Mouse (Mus musculus) kidney, postnatal 0 days (tissue): ENCODE measurements around the gene Rassf8. TPM values are rescaled to one million over a fixed set of nuclear protein-coding genes. Genes with fewer than 3 reads are reported as not detected.

Experiments
- ATAC-seq: fragments of 200-750 bp; cut with Nextera tagmentation; replicated peaks from 2 replicates; pipeline ENCODE4 v1.8.0; 2017; ENCODE audit warnings: low read depth, moderate number of reproducible peaks, moderate TSS enrichment, moderate library complexity; ENCODE audit not compliant: low FRiP score
- DNase-seq: peaks from one replicate; pipeline ENCODE4 v3.0.0-alpha.2; 2016; ENCODE audit warnings: low spot score
- H3K27ac ChIP-seq: fragments of 300-500 bp; sonication (generic); 2 replicates; pipeline ENCODE4 v1.5.1; 2014; ENCODE audit warnings: mild to moderate bottlenecking
- H3K27me3 ChIP-seq: fragments of 300-500 bp; sonication (generic); 2 replicates; pipeline ENCODE4 v1.6.1; 2014; ENCODE audit warnings: low read length, mixed read lengths; ENCODE audit not compliant: insufficient read depth
- H3K36me3 ChIP-seq: fragments of 300-500 bp; sonication (generic); 2 replicates; pipeline ENCODE4 v1.6.1; 2014; ENCODE audit warnings: low read length, mixed read lengths; ENCODE audit not compliant: insufficient read depth
- H3K4me1 ChIP-seq: fragments of 300-500 bp; sonication (generic); replicated peaks from 2 replicates; pipeline ENCODE4 v1.6.1; 2014; ENCODE audit warnings: antibody characterized with exemption, low read length, mixed read lengths; ENCODE audit not compliant: insufficient read depth
- H3K4me2 ChIP-seq: fragments of 300-500 bp; sonication (generic); 2 replicates; pipeline ENCODE4 v1.6.1; 2014; ENCODE audit warnings: mild to moderate bottlenecking, low read length, moderate library complexity, mixed read lengths
- H3K4me3 ChIP-seq: fragments of 300-500 bp; sonication (generic); replicated peaks from 2 replicates; pipeline ENCODE4 v1.5.1; 2014; ENCODE audit warnings: low read depth, low read length
- H3K9ac ChIP-seq: fragments of 300-500 bp; sonication (generic); 2 replicates; pipeline ENCODE4 v1.6.1; 2014; ENCODE audit warnings: low read depth, low read length
- H3K9me3 ChIP-seq: fragments of 300-500 bp; sonication (generic); replicated peaks from 2 replicates; pipeline ENCODE4 v1.6.1; 2016; ENCODE audit warnings: low read length, inconsistent platforms, mixed read lengths
- CTCF ChIP-seq: IDR thresholded peaks from 2 replicates; pipeline ENCODE4 v1.5.1; 2016; ENCODE audit warnings: antibody characterized with exemption, low read depth, mild to moderate bottlenecking, moderate library complexity
- WGBS: fragments of 180-500 bp; shearing (Covaris S2); extraction: QIAGEN DNeasy Blood & Tissue Kit; methylation state at CpG from one replicate; pipeline ENCODE4 v1.1.7; 2014; 5-methylcytosine and 5-hydroxymethylcytosine counted together
- polyA plus RNA-seq: library from polyadenylated mRNA; unstranded; fragments of >200 nt; fragmentation: Nextera tagmentation; extraction: Ambion mirVana; gene quantifications from 2 replicates; pipeline ENCODE4 v1.2.1, GENCODE M21; 2015

Gene Rassf8
- polyA plus RNA-seq, 1 experiment from 2014 or later: 10.3 TPM

DNA sequence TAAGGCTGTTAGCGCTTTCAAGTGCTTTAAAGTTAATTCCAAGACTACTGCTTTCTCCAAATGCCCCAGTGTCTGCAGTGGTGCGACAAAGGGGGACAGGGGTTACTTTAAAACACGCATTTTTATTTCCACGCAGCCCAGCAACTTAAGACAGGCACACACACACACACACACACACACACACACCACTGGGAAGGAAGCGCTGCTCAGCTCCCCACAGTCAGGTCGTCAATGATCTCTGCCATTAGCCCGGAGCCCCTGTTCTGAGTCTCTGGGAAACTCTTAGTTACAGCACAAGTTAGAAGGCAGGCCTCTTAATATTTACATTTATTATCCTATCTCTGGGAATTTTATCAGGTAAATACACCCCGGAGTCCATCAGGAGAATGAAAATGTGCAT, 117.6 kb downstream of the Rassf8 start:
- peaks cover 9% of the 10 kb centered on the region for H3K27me3 ChIP-seq
- TF ChIP-seq CTCF: no peak
- DNase-seq (no peak), ATAC-seq (no peak)
- no peak overlapping the region; the same call in 1 of the 2 replicates for H3K9ac ChIP-seq
- H3K4me1 ChIP-seq: peaks cover 23% of the 10 kb centered on the region
- H3K9me3 ChIP-seq: no peaks in the 10 kb centered on the region
- no peak overlapping the region for H3K27ac ChIP-seq
- no peaks in the 10 kb centered on the region for H3K36me3 ChIP-seq
- peak overlapping the region; percentile 95 for H3K4me2 ChIP-seq
- H3K4me3 ChIP-seq: peak overlapping the region; percentile 49
- 2% methylated on average over 8 of the region's 8 CpGs for WGBS

DNA sequence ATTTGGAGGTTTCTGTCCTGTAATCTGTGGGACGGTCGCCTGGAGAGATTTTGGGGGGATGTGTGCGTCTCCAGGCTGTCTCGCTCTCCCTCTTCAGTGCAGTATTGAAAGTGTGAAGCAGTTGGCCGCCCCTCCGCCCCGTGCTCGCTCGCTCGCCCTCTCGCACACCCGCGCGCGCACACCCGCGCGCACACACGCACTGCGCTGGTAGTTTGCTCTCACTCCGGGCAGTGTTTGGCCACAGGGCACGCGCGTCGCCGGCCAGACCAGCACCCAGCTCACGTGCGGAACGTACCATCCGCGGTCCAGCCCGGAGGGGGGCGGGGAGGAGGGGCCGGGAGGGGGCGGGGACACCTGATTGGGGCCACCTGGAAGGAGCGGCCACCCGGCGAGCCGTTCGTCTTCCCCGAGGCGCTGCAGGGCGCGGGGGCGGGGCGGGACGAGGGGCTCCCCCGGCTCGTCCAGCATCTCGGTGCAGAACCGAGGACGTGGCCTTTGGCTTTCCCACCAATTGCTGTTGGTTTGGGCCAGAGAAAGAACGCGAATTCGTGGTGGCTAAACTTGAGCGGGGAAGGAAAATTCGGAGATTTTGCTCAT, 118.8 kb downstream of the Rassf8 start, which contains the start of gene Bhlhe41:
Gene Bhlhe41 (minus strand): TSS at position 270 of the 597 bp plus-strand sequence.
- WGBS: under 1% methylated on average over 48 of the region's 57 CpGs
- H3K36me3 ChIP-seq: no peaks in the 10 kb centered on the region
- peaks cover 9% of the 10 kb centered on the region for H3K27me3 ChIP-seq
- ATAC-seq (peak; percentile 62), DNase-seq (peak; percentile 49)
- peak within 1 kb of the TSS; percentile 49 for H3K4me3 ChIP-seq
- TF ChIP-seq CTCF: no peak
- peaks cover 23% of the 10 kb centered on the region for H3K4me1 ChIP-seq
- H3K9ac ChIP-seq: peak within 1 kb of the TSS; percentile 49; the same call in 1 of the 2 replicates
- no peaks in the 10 kb centered on the region for H3K9me3 ChIP-seq
- H3K27ac ChIP-seq: peak within 1 kb of the TSS; percentile 36; the same call in 1 of the 2 replicates
- peak within 1 kb of the TSS; percentile 98 for H3K4me2 ChIP-seq

DNA sequence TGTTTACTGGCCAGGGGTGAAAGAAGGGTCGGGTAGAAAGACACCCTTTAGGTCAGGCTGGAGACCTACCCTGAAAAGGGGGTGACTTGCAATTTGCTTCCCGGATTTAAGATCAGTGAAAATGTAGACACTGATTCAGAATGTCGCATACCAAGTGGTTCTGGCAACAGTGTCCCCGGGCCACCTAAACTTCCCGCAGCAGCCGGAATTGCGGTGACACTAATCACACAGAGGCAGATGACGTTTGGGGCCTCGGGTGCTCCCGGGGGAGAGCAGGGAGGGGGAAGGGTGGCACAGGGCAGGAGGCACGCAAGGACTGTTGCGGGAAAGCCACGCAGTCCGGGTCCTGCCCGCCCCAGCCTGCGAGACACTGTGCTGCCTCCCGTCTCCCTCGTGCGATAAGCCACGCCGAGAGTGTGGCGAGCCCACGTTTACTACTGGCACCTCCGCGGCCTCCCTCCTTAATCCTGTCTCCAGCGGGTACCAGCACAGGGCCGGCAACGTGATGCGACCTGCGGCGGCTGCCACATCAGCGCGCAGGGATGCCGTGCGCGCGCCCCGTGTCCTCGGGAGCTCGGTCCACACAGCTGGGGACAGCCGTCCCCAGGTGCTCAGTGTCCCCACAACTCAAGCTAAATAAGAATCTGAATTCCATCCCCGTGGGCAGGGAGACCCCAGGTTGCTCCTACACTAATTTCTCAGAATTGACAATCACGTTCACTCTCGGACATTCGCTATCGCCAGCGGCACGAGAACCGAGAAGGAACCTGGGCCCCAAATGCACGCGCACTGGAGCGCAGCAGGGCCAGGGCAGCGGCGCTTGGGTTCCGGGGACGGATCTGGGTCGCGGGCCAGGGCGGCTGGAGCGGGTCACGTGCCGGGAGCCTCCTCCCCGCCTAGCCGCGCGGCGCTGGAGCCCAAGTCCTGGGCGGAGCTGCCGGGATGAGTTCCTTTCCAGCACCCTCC, 119.6 kb downstream of the Rassf8 start:
- Histone ChIP-seq H3K36me3 (no peaks in the 10 kb centered on the region), H3K4me1 (peaks cover 23% of the 10 kb centered on the region), H3K9me3 (no peaks in the 10 kb centered on the region), H3K4me3 (peak overlapping the region; percentile 49), H3K27me3 (peaks cover 9% of the 10 kb centered on the region), H3K4me2 (peak overlapping the region; percentile 98), H3K27ac (peak overlapping the region; percentile 36; the same call in 1 of the 2 replicates), H3K9ac (peak overlapping the region; percentile 49; the same call in 1 of the 2 replicates)
- TF ChIP-seq CTCF: no peak
- under 1% methylated on average over 69 of the region's 69 CpGs for WGBS
- DNase-seq: peak; percentile 90
- ATAC-seq: peak; percentile 73

DNA sequence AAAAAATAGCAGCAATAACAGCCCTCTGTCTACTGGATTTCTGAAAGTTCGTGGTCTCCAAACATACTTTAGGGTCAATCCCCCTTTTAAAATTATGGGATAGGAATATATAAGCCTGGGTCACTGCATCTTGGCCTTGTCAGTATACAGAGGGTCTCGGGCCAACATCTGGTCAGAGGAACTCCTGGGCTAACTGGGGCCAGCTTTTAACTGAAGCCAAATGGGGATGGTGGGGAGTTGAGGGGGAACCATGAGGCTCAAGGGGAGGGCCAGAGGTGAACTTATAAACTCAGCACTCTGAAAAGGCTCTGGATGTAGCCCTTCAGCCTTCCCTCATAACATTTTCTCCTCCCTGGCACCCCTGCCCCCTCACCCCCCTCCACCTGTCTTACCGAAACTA, 120.6 kb downstream of the Rassf8 start:
- 46% methylated on average over 3 of the region's 3 CpGs for WGBS
- DNase-seq: no peak
- H3K4me2 ChIP-seq: peak overlapping the region; percentile 98; the same call in 1 of the 2 replicates

More for the DNA sequence above, 120.6 kb downstream of the Rassf8 start:
- no peak for ATAC-seq
- Histone ChIP-seq H3K4me3 (no peak overlapping the region), H3K27ac (no peak overlapping the region), H3K27me3 (peaks cover 7% of the 10 kb centered on the region), H3K9ac (no peak overlapping the region), H3K36me3 (no peaks in the 10 kb centered on the region), H3K9me3 (no peaks in the 10 kb centered on the region), H3K4me1 (peaks cover 23% of the 10 kb centered on the region)
- no peak for TF ChIP-seq CTCF

Other genes with a start within 250 kb of the Rassf8 start
- 2.6 and 3.0 TPM in 2 replicates for gene Lmntd1, start 132.4 kb upstream of the Rassf8 start, polyA plus RNA-seq
- gene Tuba3b, start 131.0 kb upstream of the Rassf8 start, polyA plus RNA-seq: not detected in 2 replicates
- gene Bhlhe41, start 118.8 kb downstream of the Rassf8 start, polyA plus RNA-seq: 1.0 and 1.1 TPM in 2 replicates
- gene Sspn, start 184.9 kb downstream of the Rassf8 start, polyA plus RNA-seq: 9.8 and 10.1 TPM in 2 replicates